Mouse (Mus musculus): Measurements from ENCODE around the gene Dusp7. TPM values are rescaled to one million over a fixed set of nuclear protein-coding genes. Genes with fewer than 3 reads are reported as not detected.

Gene Dusp7
- total and polyA plus RNA-seq, 3 experiments, result 5.5 to 12.2 TPM; not detected in 1

DNA sequence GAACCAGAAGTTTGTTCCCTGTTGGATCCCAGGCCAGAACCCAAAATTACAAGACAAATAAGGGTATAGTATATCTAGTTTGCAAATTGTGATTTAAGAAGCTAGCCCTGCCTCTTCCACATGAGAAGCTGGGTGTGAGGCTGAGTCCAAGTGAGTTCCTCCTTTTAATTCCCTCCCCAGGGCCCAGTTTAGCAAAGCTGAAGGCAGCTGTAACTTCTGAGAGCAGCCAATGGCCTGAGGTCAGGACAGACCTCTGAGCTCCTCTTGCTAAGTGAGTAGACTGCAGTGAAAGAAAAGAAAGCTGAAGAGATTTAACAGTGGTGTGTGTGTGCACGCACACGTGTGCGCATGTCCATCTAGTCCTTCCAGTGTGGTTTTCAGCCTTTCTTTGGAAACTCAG is 45.9 kb upstream of the Dusp7 start:
- peaks cover 0 to 2% of the 10 kb centered on the region in 2 experiments; a peak in 1 of 4 replicates for H3K36me3 ChIP-seq (ENCODE audit: control insufficient read depth in 1 of 2, insufficient read depth in 2 of 2, low read length in 2 of 2)
- TF ChIP-seq GATA1 (IDR thresholded peaks at IDR 0.05; ENCODE audit: low read depth, low read length), result no peak
- no peak for TF ChIP-seq ZMIZ1 (IDR thresholded peaks at IDR 0.05; ENCODE audit: low read depth, low read length)
- TF ChIP-seq EP300 (IDR thresholded peaks at IDR 0.05; ENCODE audit: low read depth in 1 of 2, low read length in 2 of 2), result no peak
- no peak for TF ChIP-seq TCF12 (IDR thresholded peaks at IDR 0.05; ENCODE audit: low read depth, low read length)
- TF ChIP-seq ELF1 (IDR thresholded peaks at IDR 0.05; ENCODE audit: low read depth, low read length), result no peak
- TF ChIP-seq CTCF (IDR thresholded peaks at IDR 0.05 in 2 of 3, conservative IDR thresholded peaks at IDR 0.05 in 1 of 3; ENCODE audit: control insufficient read depth in 1 of 3, insufficient read depth in 1 of 3, low read depth in 2 of 3, low read length in 3 of 3, poor library complexity in 1 of 3, severe bottlenecking in 1 of 3), result no peak
- TF ChIP-seq TAL1 (IDR thresholded peaks at IDR 0.05; ENCODE audit: low read length), result no peak
- no peak for TF ChIP-seq BHLHE40 (IDR thresholded peaks at IDR 0.05; ENCODE audit: borderline replicate concordance, low read depth, low read length)
- no peak for TF ChIP-seq MAX (IDR thresholded peaks at IDR 0.05; ENCODE audit: low read length)
- no peak for TF ChIP-seq ETS1 (IDR thresholded peaks at IDR 0.05; ENCODE audit: low read depth, low read length)
- no peak for TF ChIP-seq MAFK (IDR thresholded peaks at IDR 0.05; ENCODE audit: borderline replicate concordance, low read depth, low read length)
- H3K4me1 ChIP-seq (ENCODE audit: control insufficient read depth in 1 of 2, insufficient read depth in 2 of 2, low read length in 2 of 2), result peaks cover 0 to 3% of the 10 kb centered on the region in 2 experiments; a peak in 2 of 4 replicates
- no peaks in the 10 kb centered on the region for H3K9me3 ChIP-seq (replicated peaks; ENCODE audit: insufficient read depth, low read length)
- H3K9ac ChIP-seq (ENCODE audit: control insufficient read depth, low read depth, low read length, poor library complexity, severe bottlenecking), result no peak overlapping the region
- H3K4me3 ChIP-seq (ENCODE audit: control insufficient read depth in 1 of 2, insufficient read depth in 1 of 2, low read depth in 2 of 2, low read length in 2 of 2), result no peak overlapping the region
- no peak overlapping the region for H3K27ac ChIP-seq (ENCODE audit: control insufficient read depth, low read depth, low read length)
- DNase-seq (ENCODE audit: low read depth, low spot score), result no peak
- no peaks in the 10 kb centered on the region for H3K27me3 ChIP-seq (ENCODE audit: control insufficient read depth in 1 of 2, insufficient read depth in 2 of 2, low read length in 2 of 2)
- H3K79me2 ChIP-seq (ENCODE audit: control insufficient read depth, insufficient read depth, low read length, poor library complexity), result no peaks in the 10 kb centered on the region

DNA sequence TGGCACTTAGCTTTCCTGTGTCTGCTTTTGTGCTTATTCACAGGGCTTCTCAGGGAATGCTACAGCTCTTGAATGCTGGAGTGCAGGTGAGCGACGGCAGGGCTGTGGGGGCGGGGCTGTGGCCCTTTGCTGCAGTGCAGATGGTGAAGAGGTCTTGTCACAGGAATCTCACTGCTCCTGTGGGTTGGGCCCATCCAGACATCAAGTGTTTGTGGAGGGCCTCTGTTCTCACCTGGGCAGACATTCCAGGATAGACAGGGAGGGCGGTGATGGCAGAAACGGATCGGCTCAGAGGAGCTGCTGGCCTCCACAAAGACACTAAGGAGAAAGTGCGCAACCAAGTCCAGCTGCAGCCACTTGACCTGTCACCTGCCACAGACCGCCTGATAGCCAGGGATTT is 42.2 kb upstream of the Dusp7 start:
- H3K27ac ChIP-seq (ENCODE audit: control insufficient read depth, low read depth, low read length), result no peak overlapping the region
- no peaks in the 10 kb centered on the region for H3K9me3 ChIP-seq (replicated peaks; ENCODE audit: insufficient read depth, low read length)
- TF ChIP-seq SMC3 (IDR thresholded peaks at IDR 0.05; ENCODE audit: low read depth, low read length), result no peak
- no peak for TF ChIP-seq MXI1 (IDR thresholded peaks at IDR 0.05; ENCODE audit: low read depth, low read length)
- TF ChIP-seq POLR2AphosphoS2 (IDR thresholded peaks at IDR 0.05; ENCODE audit: low read length), result no peak
- TF ChIP-seq ETS1 (IDR thresholded peaks at IDR 0.05; ENCODE audit: low read depth, low read length), result no peak
- no peak for TF ChIP-seq JUND (IDR thresholded peaks at IDR 0.05; ENCODE audit: low read depth, low read length)
- no peak for TF ChIP-seq ZKSCAN1 (IDR thresholded peaks at IDR 0.05; ENCODE audit: low read depth, low read length)
- TF ChIP-seq USF2 (IDR thresholded peaks at IDR 0.05; ENCODE audit: borderline replicate concordance in 1 of 2, insufficient read depth in 1 of 2, low read depth in 1 of 2, low read length in 2 of 2), result no peak
- TF ChIP-seq TBP (IDR thresholded peaks at IDR 0.05; ENCODE audit: low read depth, low read length), result no peak
- TF ChIP-seq ZC3H11A (IDR thresholded peaks at IDR 0.05; ENCODE audit: low read depth, low read length), result no peak
- no peak for TF ChIP-seq ELF1 (IDR thresholded peaks at IDR 0.05; ENCODE audit: low read depth, low read length)
- TF ChIP-seq MYC (IDR thresholded peaks at IDR 0.05; ENCODE audit: low read depth, low read length), result no peak
- TF ChIP-seq RCOR1 (IDR thresholded peaks at IDR 0.05; ENCODE audit: low read depth, low read length), result no peak
- TF ChIP-seq TAL1 (IDR thresholded peaks at IDR 0.05; ENCODE audit: low read length), result no peak
- no peaks in the 10 kb centered on the region for H3K79me2 ChIP-seq (ENCODE audit: control insufficient read depth, insufficient read depth, low read length, poor library complexity)
- H3K36me3 ChIP-seq (ENCODE audit: control insufficient read depth in 1 of 2, insufficient read depth in 2 of 2, low read length in 2 of 2), result no peaks in the 10 kb centered on the region
- no peaks in the 10 kb centered on the region for H3K4me1 ChIP-seq (ENCODE audit: control insufficient read depth in 1 of 2, insufficient read depth in 2 of 2, low read length in 2 of 2)
- no peak overlapping the region for H3K9ac ChIP-seq (ENCODE audit: control insufficient read depth, low read depth, low read length, poor library complexity, severe bottlenecking)
- H3K4me3 ChIP-seq (ENCODE audit: control insufficient read depth in 1 of 2, insufficient read depth in 1 of 2, low read depth in 2 of 2, low read length in 2 of 2), result no peak overlapping the region
- no peak for DNase-seq (ENCODE audit: low read depth, low spot score)
- no peaks in the 10 kb centered on the region for H3K27me3 ChIP-seq (ENCODE audit: control insufficient read depth in 1 of 2, insufficient read depth in 2 of 2, low read length in 2 of 2)
